Mouse (Mus musculus) limb, embryonic 14.5 days (tissue): ENCODE measurements at regions not wholly inside any gene's neighbourhood (a gene's known extent, or its start where the extent isn't known, plus 50 kb on each side); places are given as distances from the start of the nearest gene placed in this dataset.

ENCODE experiments used
- ATAC-seq: fragments of 200-750 bp; cut with Nextera tagmentation; 2 replicates; pipeline ENCODE4 v1.8.0; 2017; ENCODE audit warnings: low read depth, moderate number of reproducible peaks, moderate TSS enrichment; ENCODE audit not compliant: low FRiP score
- DNase-seq: peaks from one replicate; pipeline ENCODE4 v3.0.0-alpha.2; 2015; ENCODE audit warnings: low spot score
- H3K27ac ChIP-seq: fragments of 300-500 bp; sonication (generic); replicated peaks from 2 replicates; pipeline ENCODE4 v1.5.1; 2014; ENCODE audit warnings: low read depth, mild to moderate bottlenecking, low read length, moderate library complexity, mixed read lengths
- H3K27me3 ChIP-seq: fragments of 300-500 bp; sonication (generic); 2 replicates; pipeline ENCODE4 v1.6.1; 2014; ENCODE audit warnings: low read length, mixed read lengths; ENCODE audit not compliant: control insufficient read depth, insufficient read depth
- H3K36me3 ChIP-seq: fragments of 300-500 bp; sonication (generic); 2 replicates; pipeline ENCODE4 v1.6.1; 2014; ENCODE audit warnings: mild to moderate bottlenecking, low read length, moderate library complexity, mixed read lengths; ENCODE audit not compliant: control insufficient read depth, insufficient read depth
- H3K4me1 ChIP-seq: fragments of 300-500 bp; sonication (generic); 2 replicates; pipeline ENCODE4 v1.6.1; 2014; ENCODE audit warnings: antibody characterized with exemption, low read length, mixed read lengths; ENCODE audit not compliant: control insufficient read depth, insufficient read depth
- H3K4me2 ChIP-seq: fragments of 300-500 bp; sonication (generic); replicated peaks from 2 replicates; pipeline ENCODE4 v1.6.1; 2014; ENCODE audit warnings: low read depth, mild to moderate bottlenecking, low read length, moderate library complexity; ENCODE audit not compliant: severe bottlenecking
- H3K4me3 ChIP-seq: fragments of 300-500 bp; sonication (generic); replicated peaks from 2 replicates; pipeline ENCODE4 v1.5.1; 2014; ENCODE audit warnings: low read length
- H3K9ac ChIP-seq: fragments of 300-500 bp; sonication (generic); 2 replicates; pipeline ENCODE4 v1.6.1; 2014; ENCODE audit warnings: mild to moderate bottlenecking, low read depth, low read length, moderate library complexity; ENCODE audit not compliant: severe bottlenecking
- H3K9me3 ChIP-seq: fragments of 300-500 bp; sonication (generic); 2 replicates; pipeline ENCODE4 v1.6.1; 2016; ENCODE audit warnings: low read length; ENCODE audit not compliant: control insufficient read depth
- POLR2A ChIP-seq: fragments of 200-500 bp; IDR thresholded peaks from 2 replicates; pipeline ENCODE4 v1.8.0; 2012; ENCODE audit warnings: inconsistent platforms, mild to moderate bottlenecking, moderate library complexity, borderline replicate concordance; ENCODE audit not compliant: insufficient read depth, insufficient read length; ENCODE audit errors: extremely low read depth
- WGBS: fragments of 180-500 bp; shearing (Covaris S2); extraction: QIAGEN DNeasy Blood & Tissue Kit; methylation state at CpG from one replicate; pipeline ENCODE4 v1.1.7; 2014; 5-methylcytosine and 5-hydroxymethylcytosine counted together

DNA sequence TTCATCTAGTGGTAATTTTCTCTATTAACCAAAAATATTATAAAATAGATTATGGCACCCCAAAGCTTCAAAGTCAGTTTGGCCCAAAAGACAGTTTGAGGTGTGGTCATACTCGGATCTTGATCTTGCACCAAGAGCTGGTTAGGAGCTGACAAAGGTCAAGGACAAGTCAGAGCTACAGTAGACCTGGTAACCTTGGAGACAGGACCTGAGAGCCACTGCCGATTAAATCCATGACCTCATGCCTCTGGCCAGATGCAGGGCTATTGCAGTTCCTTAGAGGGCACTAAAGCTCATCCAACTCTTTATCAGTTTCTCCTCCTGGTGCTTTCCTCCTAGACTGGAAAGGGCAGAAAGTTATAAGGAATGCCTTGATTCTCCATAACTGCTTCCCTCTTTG is 302.4 kb upstream of the Gm4791 start:
- WGBS, result 75% methylated on average over 2 of the region's 2 CpGs
- Histone ChIP-seq H3K9me3 (no peaks in the 10 kb centered on the region), H3K4me1 (no peaks in the 10 kb centered on the region), H3K9ac (no peak overlapping the region), H3K27me3 (no peaks in the 10 kb centered on the region), H3K4me3 (no peak overlapping the region), H3K36me3 (no peaks in the 10 kb centered on the region), H3K27ac (no peak overlapping the region), H3K4me2 (no peak overlapping the region)
- TF ChIP-seq POLR2A, result no peak
- ATAC-seq, result no peak
- DNase-seq, result no peak

DNA sequence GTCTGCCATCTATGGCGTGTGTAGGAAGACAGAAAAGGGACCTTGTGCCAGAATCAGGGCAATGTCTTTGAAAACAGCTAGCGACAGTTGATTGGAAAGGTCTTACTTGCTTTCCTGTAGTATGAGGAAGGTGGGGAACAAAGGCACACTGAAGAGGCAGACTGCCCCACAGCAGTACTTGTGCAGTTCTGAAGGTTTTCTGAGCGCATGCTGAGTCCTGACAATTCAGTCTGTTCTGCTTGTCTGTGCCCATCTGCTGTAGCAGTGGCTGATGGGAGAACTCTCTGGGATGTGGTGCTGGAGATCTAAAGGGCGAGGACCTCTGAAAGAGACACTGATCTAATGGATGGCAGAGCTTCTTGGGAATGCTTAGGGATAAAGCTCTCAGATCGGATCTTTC is 309.2 kb upstream of the Gm4791 start:
- Histone ChIP-seq H3K4me3 (no peak overlapping the region), H3K4me1 (no peaks in the 10 kb centered on the region), H3K27ac (no peak overlapping the region), H3K4me2 (no peak overlapping the region), H3K9ac (no peak overlapping the region), H3K36me3 (no peaks in the 10 kb centered on the region), H3K27me3 (no peaks in the 10 kb centered on the region), H3K9me3 (no peaks in the 10 kb centered on the region)
- no peak for ATAC-seq
- WGBS, result 76% methylated on average over 5 of the region's 5 CpGs
- DNase-seq, result no peak
- no peak for TF ChIP-seq POLR2A

- ATAC-seq (no peak), DNase-seq (no peak)
- Histone ChIP-seq H3K27ac (no peak overlapping the region), H3K9ac (no peak overlapping the region), H3K36me3 (no peaks in the 10 kb centered on the region), H3K4me3 (no peak overlapping the region), H3K9me3 (no peaks in the 10 kb centered on the region), H3K4me1 (no peaks in the 10 kb centered on the region), H3K27me3 (no peaks in the 10 kb centered on the region), H3K4me2 (no peak overlapping the region)
- no peak for TF ChIP-seq POLR2A
- 72% methylated on average over 15 of the region's 15 CpGs for WGBS
These were observed 314.3 kb upstream of the Gm4791 start for GRCm38 (mm10) chr9:46684113-46684850.

DNA sequence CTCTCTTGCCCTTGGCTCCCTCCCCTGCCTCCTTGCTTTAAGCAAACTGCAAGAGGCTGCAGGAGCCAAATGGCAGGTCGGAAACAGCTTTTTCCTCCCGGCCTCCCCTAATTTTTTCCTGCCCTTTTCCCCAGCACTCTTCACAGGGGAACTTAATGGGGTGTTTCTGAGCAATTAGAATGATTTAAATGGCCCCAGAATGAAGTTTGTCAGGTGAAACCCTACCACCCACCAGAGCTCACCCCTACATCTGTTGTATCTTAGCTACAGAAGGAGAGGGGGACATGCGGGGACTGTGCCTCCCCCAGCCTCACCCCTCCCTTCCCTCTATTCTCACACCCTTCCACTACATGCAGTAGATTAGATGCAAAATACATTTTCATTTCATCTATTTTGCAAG is 326.5 kb upstream of the Gm4791 start:
- H3K4me1 ChIP-seq, result no peaks in the 10 kb centered on the region
- ATAC-seq, result no peak
- H3K27me3 ChIP-seq, result no peaks in the 10 kb centered on the region
- WGBS, result 12% methylated on average over 3 of the region's 3 CpGs
- H3K9me3 ChIP-seq, result no peaks in the 10 kb centered on the region
- no peak overlapping the region for H3K9ac ChIP-seq
- H3K36me3 ChIP-seq, result no peaks in the 10 kb centered on the region
- TF ChIP-seq POLR2A, result no peak
- H3K4me2 ChIP-seq, result no peak overlapping the region
- H3K27ac ChIP-seq, result no peak overlapping the region
- H3K4me3 ChIP-seq, result no peak overlapping the region
- DNase-seq, result no peak

GRCm38 (mm10) chr9:46654422-46654821 is 334.6 kb upstream of the 4931429L15Rik start:
- Histone ChIP-seq H3K4me2 (no peak overlapping the region), H3K36me3 (no peaks in the 10 kb centered on the region), H3K4me3 (no peak overlapping the region), H3K27me3 (no peaks in the 10 kb centered on the region), H3K27ac (no peak overlapping the region), H3K9me3 (no peaks in the 10 kb centered on the region), H3K4me1 (no peaks in the 10 kb centered on the region), H3K9ac (no peak overlapping the region)
- 84% methylated on average over 8 of the region's 8 CpGs for WGBS
- ATAC-seq, result no peak
- no peak for TF ChIP-seq POLR2A
- no peak for DNase-seq
